In genomic region chr19:56664307-56664775, GRCm38 (mm10) we compare ENCODE assay signal across 11 mouse cellular contexts. TPM values are rescaled to one million over a fixed set of nuclear protein-coding genes. Genes with fewer than 3 reads are reported as not detected.
A peak's percentile ranks its signal among the peaks of the same experiment; 100 is the strongest.
DNase-seq lines count a peak whose midpoint lies in the region; ATAC-seq lines count a peak whose summit lies in the region.
"Had no signal": no experiment of that assay in that cellular context is flagged by ENCODE, and none has a peak within 500 bp of the region (broad histone marks: within the 10 kb centered on the region; RNA-seq: fewer than 3 reads in every experiment).

No protein-coding gene starts in this region.

- DNase-seq in R1 (ENCODE audit: low read depth, low spot score), result peak; percentile 86
- DNase-seq in midbrain, embryonic 11.5 days (ENCODE audit: low spot score, missing footprints), result peak; percentile 88
- DNase-seq in adrenal gland, postnatal 4 days (ENCODE audit: low spot score in 2 of 2), result no peak
- DNase-seq in adrenal gland, postnatal 14 days, result no peak
- DNase-seq: adrenal gland, adult 8-10 months had no signal

- ATAC-seq in forebrain, embryonic 12.5 days (ENCODE audit: low FRiP score), result no peak
- ATAC-seq in forebrain, embryonic 13.5 days, result no peak; the same call in 1 of the 2 replicates
- no peak for ATAC-seq in heart, embryonic 14.5 days (ENCODE audit: insufficient number of reproducible peaks, insufficient read depth, low FRiP score, low read depth)
- ATAC-seq in midbrain, embryonic 11.5 days (ENCODE audit: low FRiP score), result peak; percentile 50; the same call in 1 of the 2 replicates
- ATAC-seq in intestine, embryonic 15.5 days, result no peak

- peaks cover 10% of the 10 kb centered on the region for H3K4me1 ChIP-seq in forebrain, embryonic 12.5 days
- no peaks in the 10 kb centered on the region for H3K4me1 ChIP-seq in forebrain, embryonic 13.5 days
- H3K4me1 ChIP-seq in heart, embryonic 14.5 days (ENCODE audit: control insufficient read depth in 2 of 2, insufficient read depth in 2 of 2, low read length in 2 of 2), result peaks cover 19 to 30% of the 10 kb centered on the region in 2 experiments
- peaks cover 10% of the 10 kb centered on the region for H3K4me1 ChIP-seq in midbrain, embryonic 11.5 days (ENCODE audit: control insufficient read depth, insufficient read depth, low read length)
- H3K4me1 ChIP-seq in intestine, embryonic 15.5 days (replicated peaks), result no peaks in the 10 kb centered on the region

- no peaks in the 10 kb centered on the region for H3K9me3 ChIP-seq in forebrain, embryonic 12.5 days
- H3K9me3 ChIP-seq in forebrain, embryonic 13.5 days (replicated peaks), result no peaks in the 10 kb centered on the region
- H3K9me3 ChIP-seq in heart, embryonic 14.5 days (ENCODE audit: control insufficient read depth, low read length), result no peaks in the 10 kb centered on the region
- no peaks in the 10 kb centered on the region for H3K9me3 ChIP-seq in midbrain, embryonic 11.5 days (ENCODE audit: control insufficient read depth, low read length)
- H3K9me3 ChIP-seq in intestine, embryonic 15.5 days, result no peaks in the 10 kb centered on the region

- H3K27ac ChIP-seq in forebrain, embryonic 12.5 days, result 0 out of 2 replicates have a peak overlapping the region, but pooled peaks have one; percentile 31
- H3K27ac ChIP-seq in forebrain, embryonic 13.5 days, result no peak overlapping the region
- H3K27ac ChIP-seq in heart, embryonic 14.5 days (replicated peaks in 1 of 2; ENCODE audit: control insufficient read depth in 1 of 2, insufficient read depth in 1 of 2, low read depth in 2 of 2, low read length in 2 of 2), result peak overlapping the region; percentile 41 to 64; a peak in 3 of 4 replicates
- no peak overlapping the region for H3K27ac ChIP-seq in midbrain, embryonic 11.5 days (ENCODE audit: low read depth, low read length)
- H3K27ac ChIP-seq in intestine, embryonic 15.5 days, result no peak overlapping the region
- H3K27ac ChIP-seq: liver, embryonic 14.5 days had no signal

- H3K4me2 ChIP-seq in forebrain, embryonic 12.5 days, result no peak overlapping the region
- H3K4me2 ChIP-seq in forebrain, embryonic 13.5 days, result no peak overlapping the region
- no peak overlapping the region for H3K4me2 ChIP-seq in heart, embryonic 14.5 days (ENCODE audit: low read length)
- H3K4me2 ChIP-seq in midbrain, embryonic 11.5 days, result no peak overlapping the region
- no peak overlapping the region for H3K4me2 ChIP-seq in intestine, embryonic 15.5 days (replicated peaks)

- H3K27me3 ChIP-seq in forebrain, embryonic 12.5 days, result no peaks in the 10 kb centered on the region
- H3K27me3 ChIP-seq in forebrain, embryonic 13.5 days, result no peaks in the 10 kb centered on the region
- H3K27me3 ChIP-seq in heart, embryonic 14.5 days (ENCODE audit: control insufficient read depth, insufficient read depth, low read length), result no peaks in the 10 kb centered on the region
- no peaks in the 10 kb centered on the region for H3K27me3 ChIP-seq in midbrain, embryonic 11.5 days (ENCODE audit: control insufficient read depth, insufficient read depth, low read length)
- H3K27me3 ChIP-seq in intestine, embryonic 15.5 days (replicated peaks), result no peaks in the 10 kb centered on the region

- no peak overlapping the region for H3K4me3 ChIP-seq in forebrain, embryonic 12.5 days (replicated peaks)
- H3K4me3 ChIP-seq in forebrain, embryonic 13.5 days, result no peak overlapping the region
- no peak overlapping the region for H3K4me3 ChIP-seq in heart, embryonic 14.5 days (ENCODE audit: control insufficient read depth in 1 of 2, insufficient read depth in 1 of 2, low read depth in 1 of 2, low read length in 2 of 2)
- no peak overlapping the region for H3K4me3 ChIP-seq in midbrain, embryonic 11.5 days (ENCODE audit: low read depth, low read length)
- no peak overlapping the region for H3K4me3 ChIP-seq in intestine, embryonic 15.5 days (replicated peaks)

- WGBS in forebrain, embryonic 12.5 days, result 74% methylated on average over 10 of the region's 10 CpGs
- WGBS in forebrain, embryonic 13.5 days, result 81% methylated on average over 10 of the region's 10 CpGs
- WGBS in heart, embryonic 14.5 days, result 46% methylated on average over 10 of the region's 10 CpGs
- 61% methylated on average over 10 of the region's 10 CpGs for WGBS in midbrain, embryonic 11.5 days
- 77% methylated on average over 10 of the region's 10 CpGs for WGBS in intestine, embryonic 15.5 days

- no peaks in the 10 kb centered on the region for H3K36me3 ChIP-seq in forebrain, embryonic 12.5 days (replicated peaks)
- no peaks in the 10 kb centered on the region for H3K36me3 ChIP-seq in forebrain, embryonic 13.5 days (ENCODE audit: poor library complexity, severe bottlenecking)
- H3K36me3 ChIP-seq in heart, embryonic 14.5 days (ENCODE audit: control insufficient read depth, insufficient read depth, low read length), result no peaks in the 10 kb centered on the region
- no peaks in the 10 kb centered on the region for H3K36me3 ChIP-seq in midbrain, embryonic 11.5 days (ENCODE audit: control insufficient read depth, insufficient read depth, low read length)
- H3K36me3 ChIP-seq in intestine, embryonic 15.5 days, result no peaks in the 10 kb centered on the region

- H3K9ac ChIP-seq in forebrain, embryonic 12.5 days, result no peak overlapping the region
- no peak overlapping the region for H3K9ac ChIP-seq in forebrain, embryonic 13.5 days
- peak overlapping the region; percentile 17; the same call in 1 of the 2 replicates for H3K9ac ChIP-seq in heart, embryonic 14.5 days (ENCODE audit: low read length)
- no peak overlapping the region for H3K9ac ChIP-seq in midbrain, embryonic 11.5 days (ENCODE audit: low read length)
- no peak overlapping the region for H3K9ac ChIP-seq in intestine, embryonic 15.5 days
- H3K9ac ChIP-seq: liver, embryonic 14.5 days had no signal

RNA-seq across cellular contexts. Expression of gene Adrb1, which starts 57.7 kb away (rescaled TPM):
- 0.52 and 0.85 TPM in 2 replicates for polyA plus RNA-seq in forebrain, embryonic 12.5 days (2016; fragmentation: Nextera tagmentation; extraction: Ambion mirVana)
- 0.39 and 0.77 TPM in 2 replicates for polyA plus RNA-seq in forebrain, embryonic 13.5 days (2015; fragmentation: Nextera tagmentation; extraction: Ambion mirVana)
- polyA plus RNA-seq in heart, embryonic 14.5 days (2014; fragmentation: Nextera tagmentation; extraction: Ambion mirVana), result 6.5 and 8.2 TPM in 2 replicates
- 0.15 and 0.28 TPM in 2 replicates for polyA plus RNA-seq in midbrain, embryonic 11.5 days (2014; fragmentation: Nextera tagmentation; extraction: Ambion mirVana)
- 1 to 10 TPM; 2.8 to 2.9 TPM for total RNA-seq in adrenal gland, postnatal 4 days (2021)
- 0.75 and 1.1 TPM in 2 replicates for polyA plus RNA-seq in intestine, embryonic 15.5 days (2015; fragmentation: Nextera tagmentation; extraction: Ambion mirVana)
- total RNA-seq in adrenal gland, postnatal 14 days (2021), result 3.8 and 6.4 TPM in 2 replicates
- total RNA-seq: granulocyte monocyte progenitor cell, adult 5-6 weeks had no signal

Comparison
In these comparisons a context has a peak if more than half of its experiments do, and no peak if none do; other contexts are left out.
1. H3K27ac ChIP-seq: peak in forebrain, embryonic 12.5 days (single experiment) and heart, embryonic 14.5 days (2 of 2); none in forebrain, embryonic 13.5 days (single experiment), midbrain, embryonic 11.5 days (single experiment) and intestine, embryonic 15.5 days (single experiment).
2. DNase-seq: peak in R1 (single experiment) and midbrain, embryonic 11.5 days (single experiment); none in adrenal gland, postnatal 4 days (0 of 2) and adrenal gland, postnatal 14 days (single experiment).